26 mouse cellular contexts compared by ENCODE assay signal in genomic region chr5:92714886-92715285, GRCm38 (mm10). TPM values are rescaled to one million over a fixed set of nuclear protein-coding genes. Genes with fewer than 3 reads are reported as not detected.
DNase-seq lines count a peak whose midpoint lies in the region; ATAC-seq and TF ChIP-seq lines count a peak whose summit lies in the region.
"Had no signal": no experiment of that assay in that cellular context is flagged by ENCODE, and none has a peak within 500 bp of the region (broad histone marks: within the 10 kb centered on the region; RNA-seq: fewer than 3 reads in every experiment).

No protein-coding gene starts in this region.

- 0 out of 2 replicates have a peak overlapping the region, but pooled peaks have one; percentile 42 for H3K27ac ChIP-seq in forebrain, embryonic 12.5 days
- H3K27ac ChIP-seq in forebrain, embryonic 11.5 days (ENCODE audit: low read depth, low read length) = no peak overlapping the region
- peak overlapping the region; percentile 32; the same call in 1 of the 2 replicates for H3K27ac ChIP-seq in layer of hippocampus, adult 2 months
- no peak overlapping the region for H3K27ac ChIP-seq in ES-E14 (ENCODE audit: insufficient read depth, low read depth, low read length, poor library complexity, severe bottlenecking)
- H3K27ac ChIP-seq: embryonic facial prominence, embryonic 10.5 days; embryonic facial prominence, embryonic 13.5 days; gastrocnemius, adult 2 months; hindbrain, embryonic 12.5 days; hindbrain, embryonic 15.5 days had no signal

- intact Hi-C loops in left cerebral cortex, postnatal 4 days (cut with DNase I) = no loop called here

- no peak for ATAC-seq in forebrain, embryonic 12.5 days (ENCODE audit: low FRiP score)
- no peak for ATAC-seq in forebrain, embryonic 11.5 days (replicated peaks; ENCODE audit: low FRiP score)
- ATAC-seq: CD4-positive, CD25-positive, alpha-beta regulatory T cell, adult 4 months; intestine, postnatal 0 days had no signal

- no peak overlapping the region for H3K9ac ChIP-seq in forebrain, embryonic 12.5 days
- no peak overlapping the region for H3K9ac ChIP-seq in forebrain, embryonic 11.5 days (ENCODE audit: low read length)
- H3K9ac ChIP-seq in ES-E14 (ENCODE audit: insufficient read depth, low read depth, low read length, poor library complexity, severe bottlenecking) = no peak overlapping the region
- H3K9ac ChIP-seq: embryonic facial prominence, embryonic 13.5 days; hindbrain, embryonic 12.5 days; hindbrain, embryonic 15.5 days had no signal

- no peak for DNase-seq in forebrain, embryonic 11.5 days (ENCODE audit: low spot score)
- no peak for DNase-seq in layer of hippocampus, adult 2 months (ENCODE audit: low spot score in 2 of 2)
- no peak for DNase-seq in layer of hippocampus, adult 9-11 months
- no peak for DNase-seq in ES-E14 (ENCODE audit: low read depth, low spot score)
- DNase-seq in left cerebral cortex, adult 18-20 months (ENCODE audit: low spot score in 2 of 2) = no peak
- no peak for DNase-seq in left cerebral cortex, postnatal 4 days
- DNase-seq: adrenal gland, adult 2 months; adrenal gland, postnatal 25 days; cerebellum, adult 11-12 months; cerebellum, adult 8-10 months; cerebellum, postnatal 10 days; cerebellum, postnatal 36 days; embryo, embryonic 11 days; gastrocnemius, adult 2 months; gastrocnemius, postnatal 14 days had no signal

- no peaks in the 10 kb centered on the region for H3K9me3 ChIP-seq in forebrain, embryonic 12.5 days
- H3K9me3 ChIP-seq in forebrain, embryonic 11.5 days (ENCODE audit: control insufficient read depth, low read length) = no peaks in the 10 kb centered on the region
- no peaks in the 10 kb centered on the region for H3K9me3 ChIP-seq in ES-E14 (ENCODE audit: control insufficient read depth, insufficient read depth, low read depth, low read length)
- H3K9me3 ChIP-seq: embryonic facial prominence, embryonic 10.5 days; embryonic facial prominence, embryonic 13.5 days; hindbrain, embryonic 12.5 days; hindbrain, embryonic 15.5 days had no signal

- no peak overlapping the region for H3K4me2 ChIP-seq in forebrain, embryonic 12.5 days
- H3K4me2 ChIP-seq in forebrain, embryonic 11.5 days (ENCODE audit: low read depth, low read length, severe bottlenecking) = no peak overlapping the region
- H3K4me2 ChIP-seq: embryonic facial prominence, embryonic 13.5 days; heart, embryonic 11.5 days; hindbrain, embryonic 12.5 days; hindbrain, embryonic 15.5 days had no signal

- H3K4me3 ChIP-seq in forebrain, embryonic 12.5 days (replicated peaks) = no peak overlapping the region
- no peak overlapping the region for H3K4me3 ChIP-seq in forebrain, embryonic 11.5 days (ENCODE audit: low read depth, low read length)
- no peak overlapping the region for H3K4me3 ChIP-seq in layer of hippocampus, adult 2 months
- H3K4me3 ChIP-seq in ES-E14 (ENCODE audit: insufficient read depth in 1 of 2, low read depth in 1 of 2, low read length in 2 of 2, poor library complexity in 1 of 2, severe bottlenecking in 1 of 2) = no peak overlapping the region
- H3K4me3 ChIP-seq: embryonic facial prominence, embryonic 10.5 days; embryonic facial prominence, embryonic 13.5 days; erythroblast, embryonic 14.5 days; gastrocnemius, adult 2 months; hindbrain, embryonic 12.5 days; hindbrain, embryonic 15.5 days had no signal

- no peaks in the 10 kb centered on the region for H3K27me3 ChIP-seq in forebrain, embryonic 12.5 days
- no peaks in the 10 kb centered on the region for H3K27me3 ChIP-seq in forebrain, embryonic 11.5 days (ENCODE audit: control insufficient read depth, insufficient read depth, low read length)
- H3K27me3 ChIP-seq: embryonic facial prominence, embryonic 13.5 days; hindbrain, embryonic 12.5 days; hindbrain, embryonic 15.5 days had no signal

- peaks cover 12% of the 10 kb centered on the region for H3K4me1 ChIP-seq in forebrain, embryonic 12.5 days
- H3K4me1 ChIP-seq in forebrain, embryonic 11.5 days (replicated peaks; ENCODE audit: control insufficient read depth, insufficient read depth, low read length) = no peaks in the 10 kb centered on the region; the same call in 1 of the 2 replicates
- no peaks in the 10 kb centered on the region for H3K4me1 ChIP-seq in ES-E14 (ENCODE audit: control insufficient read depth in 2 of 2, insufficient read depth in 2 of 2, low read length in 2 of 2, poor library complexity in 1 of 2)
- H3K4me1 ChIP-seq: embryonic facial prominence, embryonic 13.5 days; hindbrain, embryonic 12.5 days; hindbrain, embryonic 15.5 days had no signal

- TF ChIP-seq CTCF in layer of hippocampus, adult 2 months (conservative IDR thresholded peaks at IDR 0.05) = no peak

- H3K36me3 ChIP-seq in forebrain, embryonic 12.5 days (replicated peaks) = no peaks in the 10 kb centered on the region
- no peaks in the 10 kb centered on the region for H3K36me3 ChIP-seq in forebrain, embryonic 11.5 days (ENCODE audit: control insufficient read depth, insufficient read depth, low read length)
- H3K36me3 ChIP-seq in ES-E14 (ENCODE audit: control insufficient read depth, insufficient read depth, low read length, poor library complexity, severe bottlenecking) = no peaks in the 10 kb centered on the region
- H3K36me3 ChIP-seq: embryonic facial prominence, embryonic 10.5 days; embryonic facial prominence, embryonic 13.5 days; hindbrain, embryonic 12.5 days; hindbrain, embryonic 15.5 days had no signal

- in situ Hi-C loops in ES-E14 (cut with MboI; ENCODE audit: low sequenced_read_pairs in 2 of 2, unreplicated experiment in 2 of 2) = loop anchor here in 1 of 2 experiments (25.0 kb wide), 1 partner anchor 247 kb away; no protein-coding TSS in a partner anchor

- 92% methylated on average over 2 of the region's 2 CpGs for WGBS in forebrain, embryonic 12.5 days
- 94% methylated on average over 2 of the region's 2 CpGs for WGBS in forebrain, embryonic 11.5 days

TF ChIP-seq in ES-E14, 5 proteins besides CTCF, POLR2A, EP300 and RAD21:
- TF ChIP-seq HCFC1 (IDR thresholded peaks at IDR 0.05; ENCODE audit: borderline replicate concordance, insufficient read depth, low read length) (no peak), ZC3H11A (IDR thresholded peaks at IDR 0.05; ENCODE audit: borderline replicate concordance, low read depth, low read length) (no peak), ZNF384 (IDR thresholded peaks at IDR 0.05; ENCODE audit: low read depth, low read length) (no peak), CHD2 (IDR thresholded peaks at IDR 0.05; ENCODE audit: low read depth, low read length) (no peak), MAFK (IDR thresholded peaks at IDR 0.05; ENCODE audit: insufficient read depth, low read depth, low read length) (0 out of 2 replicates have a peak, but pooled peaks have one; percentile 39)

RNA-seq across cellular contexts. Expression of gene Shroom3, which starts 31.7 kb away (rescaled TPM):
- 6.4 and 6.6 TPM in 2 replicates for polyA plus RNA-seq in forebrain, embryonic 12.5 days (2016; fragmentation: Nextera tagmentation; extraction: Ambion mirVana)
- polyA plus RNA-seq in forebrain, embryonic 11.5 days (2014; fragmentation: Nextera tagmentation; extraction: Ambion mirVana) = 12.2 and 15.2 TPM in 2 replicates
- 1 to 10 TPM; 2.0 to 2.3 TPM for total RNA-seq in layer of hippocampus, adult 2 months (2021)
- total RNA-seq in ES-E14 (2012; rRNA removed) = 33.5 and 34.1 TPM in 2 replicates
- 1 to 10 TPM; 3.1 to 3.6 TPM for total RNA-seq in left cerebral cortex, adult 18-20 months (2021)
- total RNA-seq in left cerebral cortex, postnatal 4 days (2021) = 1 to 10 TPM; 3.2 to 4.9 TPM
- polyA plus RNA-seq: CD4-positive, CD25-positive, alpha-beta regulatory T cell, adult 4 months had no signal

RNA-seq across cellular contexts. Expression of gene Ccdc158, which starts 39.8 kb away (rescaled TPM):
- 0.56 and 0.72 TPM in 2 replicates for polyA plus RNA-seq in forebrain, embryonic 12.5 days (2016; fragmentation: Nextera tagmentation; extraction: Ambion mirVana)
- 1.0 and 1.2 TPM in 2 replicates for polyA plus RNA-seq in forebrain, embryonic 11.5 days (2014; fragmentation: Nextera tagmentation; extraction: Ambion mirVana)
- under 1 TPM; 0.42 to 0.82 TPM for total RNA-seq in layer of hippocampus, adult 2 months (2021)
- total RNA-seq in ES-E14 (2012; rRNA removed) = 0.94 and 0.95 TPM in 2 replicates
- total RNA-seq in left cerebral cortex, adult 18-20 months (2021) = under 1 TPM; 0.47 to 0.51 TPM
- total RNA-seq in left cerebral cortex, postnatal 4 days (2021) = under 1 TPM; 0.52 to 0.64 TPM
- total RNA-seq: heart, postnatal 25 days had no signal
- polyA plus RNA-seq: C2C12; CD4-positive, CD25-positive, alpha-beta regulatory T cell, adult 4 months; erythroblast, embryonic 14.5 days had no signal

Comparison
In these comparisons a context has a peak if more than half of its experiments do, and no peak if none do; other contexts are left out.
1. H3K27ac ChIP-seq: peak in forebrain, embryonic 12.5 days (single experiment) and layer of hippocampus, adult 2 months (single experiment); none in forebrain, embryonic 11.5 days (single experiment) and ES-E14 (single experiment).